Mouse (Mus musculus) heart, adult 2 months (tissue): ENCODE data around the gene Ltbp4. TPM values are rescaled to one million over a fixed set of nuclear protein-coding genes. Genes with fewer than 3 reads are reported as not detected.

Experiments
- DNase-seq, 2 experiments: peaks; one replicate each; pipeline ENCODE4 v3.0.0; 2021
- H3K27ac ChIP-seq: fragments of 200-600 bp; 2 replicates; pipeline ENCODE4 v1.8.1; 2022
- H3K27me3 ChIP-seq: fragments of 200-500 bp; 2 replicates; pipeline ENCODE4 v1.6.1; 2012; ENCODE audit warnings: mild to moderate bottlenecking, low read length, inconsistent platforms, mixed read lengths; ENCODE audit not compliant: control insufficient read depth, insufficient read depth
- H3K36me3 ChIP-seq: fragments of 200-500 bp; 2 replicates; pipeline ENCODE4 v1.6.1; 2012; ENCODE audit warnings: low read length, inconsistent platforms; ENCODE audit not compliant: control insufficient read depth, insufficient read depth
- H3K4me1 ChIP-seq: fragments of 200-500 bp; 2 replicates; pipeline ENCODE4 v1.6.1; 2011; ENCODE audit warnings: low read length; ENCODE audit not compliant: control insufficient read depth, insufficient read depth
- H3K4me3 ChIP-seq: fragments of 200-600 bp; 2 replicates; pipeline ENCODE4 v1.8.1; 2022
- H3K79me2 ChIP-seq: fragments of 200-500 bp; replicated peaks from 2 replicates; pipeline ENCODE4 v1.6.1; 2012; ENCODE audit warnings: mild to moderate bottlenecking, inconsistent platforms, low read length, moderate library complexity, mixed read lengths; ENCODE audit not compliant: control insufficient read depth, insufficient read depth
- H3K9ac ChIP-seq: fragments of 200-500 bp; 2 replicates; pipeline ENCODE4 v1.6.1; 2012; ENCODE audit warnings: low read depth, mild to moderate bottlenecking, control low read depth, inconsistent platforms, low read length, mixed read lengths
- CTCF ChIP-seq: fragments of 200-600 bp; IDR thresholded peaks from 2 replicates; pipeline ENCODE4 v1.8.1; 2022; ENCODE audit warnings: antibody characterized with exemption, mild to moderate bottlenecking, moderate library complexity
- EP300 ChIP-seq: fragments of 200-500 bp; IDR thresholded peaks from 2 replicates; pipeline ENCODE4 v1.6.1; 2011; ENCODE audit warnings: low read depth, low read length, control low read depth; ENCODE audit not compliant: insufficient read depth
- POLR2A ChIP-seq: fragments of 200-500 bp; IDR thresholded peaks from 2 replicates; pipeline ENCODE4 v1.6.1; 2011; ENCODE audit warnings: mild to moderate bottlenecking, low read depth, low read length, control low read depth; ENCODE audit not compliant: insufficient read depth
- WGBS: fragments of 180-500 bp; shearing (Covaris S2); methylation state at CpG from one replicate; pipeline ENCODE4 v1.1.7; 2018; 5-methylcytosine and 5-hydroxymethylcytosine counted together
- intact Hi-C: fragments of 180-260 bp; cut with DNase I; formaldehyde crosslinking; loops from one replicate; pipeline ENCODE4 v1.15.1; 2025
- polyA plus RNA-seq: library from polyadenylated mRNA; depleted of rRNA; stranded (reverse); fragments of >200 nt; gene quantifications from 2 replicates; pipeline ENCODE4 v1.2.3, GENCODE M21; 2012
- total RNA-seq, 2 experiments: library from RNA; stranded (reverse); gene quantifications; 2 replicates each; pipeline ENCODE4 v1.2.3; 2021

Ltbp4 gene
- total and polyA plus RNA-seq, 3 experiments = 187 to 374 (median 221) TPM

GRCm38 (mm10) chr7:27325697-27326096 lies 11.8 kb downstream of the Ltbp4 start:
- TF ChIP-seq CTCF (no peak), POLR2A (0 out of 2 replicates have a peak, but pooled peaks have one; percentile 12), EP300 (no peak)
- peak overlapping the region; percentile 53 for H3K9ac ChIP-seq
- 0 out of 2 replicates have a peak, but pooled peaks cover 2% of the 10 kb centered on the region for H3K27me3 ChIP-seq
- peaks cover 23% of the 10 kb centered on the region for H3K4me1 ChIP-seq
- DNase-seq = peak; percentile 83 to 90
- peak overlapping the region; percentile 67 for H3K27ac ChIP-seq
- H3K4me3 ChIP-seq = peak overlapping the region; percentile 22
- WGBS = 10% methylated on average over 24 of the region's 24 CpGs
- H3K36me3 ChIP-seq = peaks cover 7% of the 10 kb centered on the region
- intact Hi-C loops = loop anchor here (5.0 kb wide), 1 partner anchor 163 kb away; no protein-coding TSS in a partner anchor
- H3K79me2 ChIP-seq = no peaks in the 10 kb centered on the region

DNA sequence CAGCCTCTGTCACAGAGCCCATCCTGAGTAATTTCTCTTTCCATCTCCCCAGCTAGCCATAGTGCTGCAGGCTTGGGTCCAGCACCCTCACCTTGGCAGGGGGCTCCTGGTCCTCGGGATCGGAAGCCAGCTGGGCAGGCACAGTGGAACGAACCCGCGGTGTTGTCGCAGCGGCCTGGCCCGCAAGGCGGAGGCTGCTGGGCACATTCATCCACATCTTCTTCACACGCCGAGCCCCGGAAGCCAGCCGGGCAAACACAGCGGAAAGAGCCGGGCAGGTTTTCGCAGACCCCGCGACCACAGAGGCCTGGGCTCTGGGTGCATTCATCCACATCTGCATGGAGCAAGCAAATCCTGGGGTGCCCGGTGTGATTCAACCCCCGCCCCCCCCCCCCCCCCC lies 12.6 kb downstream of the Ltbp4 start:
- TF ChIP-seq EP300 (no peak), CTCF (no peak), POLR2A (no peak)
- H3K4me3 ChIP-seq = no peak overlapping the region
- intact Hi-C loops = loop anchor here (5.0 kb wide), 1 partner anchor 163 kb away; no protein-coding TSS in a partner anchor
- WGBS = 77% methylated on average over 20 of the region's 20 CpGs
- no peak overlapping the region for H3K27ac ChIP-seq
- H3K79me2 ChIP-seq = no peaks in the 10 kb centered on the region
- peaks cover 7% of the 10 kb centered on the region for H3K36me3 ChIP-seq
- 0 out of 2 replicates have a peak, but pooled peaks cover 2% of the 10 kb centered on the region for H3K27me3 ChIP-seq
- H3K4me1 ChIP-seq = peaks cover 21% of the 10 kb centered on the region
- no peak overlapping the region for H3K9ac ChIP-seq
- no peak for DNase-seq

- Histone ChIP-seq H3K36me3 (peaks cover 7% of the 10 kb centered on the region), H3K79me2 (no peaks in the 10 kb centered on the region), H3K9ac (no peak overlapping the region), H3K4me1 (peaks cover 16% of the 10 kb centered on the region), H3K4me3 (no peak overlapping the region), H3K27me3 (no peaks in the 10 kb centered on the region), H3K27ac (no peak overlapping the region)
- intact Hi-C loops = no loop called here
- TF ChIP-seq CTCF = no peak
- no peak for DNase-seq
- WGBS = 95% methylated on average over 11 of the region's 11 CpGs
Observed at GRCm38 (mm10) chr7:27324161-27324560, 13.3 kb downstream of the Ltbp4 start.

- Histone ChIP-seq H3K27ac (peak overlapping the region; percentile 34), H3K9ac (no peak overlapping the region), H3K27me3 (no peaks in the 10 kb centered on the region), H3K4me3 (no peak overlapping the region), H3K4me1 (peaks cover 10% of the 10 kb centered on the region), H3K36me3 (no peaks in the 10 kb centered on the region), H3K79me2 (no peaks in the 10 kb centered on the region)
- TF ChIP-seq POLR2A (no peak), EP300 (no peak), CTCF (no peak)
- DNase-seq = no peak
- intact Hi-C loops = no loop called here
- 94% methylated on average over 5 of the region's 5 CpGs for WGBS
Observed at GRCm38 (mm10) chr7:27323001-27323400, 14.5 kb downstream of the Ltbp4 start.

DNA sequence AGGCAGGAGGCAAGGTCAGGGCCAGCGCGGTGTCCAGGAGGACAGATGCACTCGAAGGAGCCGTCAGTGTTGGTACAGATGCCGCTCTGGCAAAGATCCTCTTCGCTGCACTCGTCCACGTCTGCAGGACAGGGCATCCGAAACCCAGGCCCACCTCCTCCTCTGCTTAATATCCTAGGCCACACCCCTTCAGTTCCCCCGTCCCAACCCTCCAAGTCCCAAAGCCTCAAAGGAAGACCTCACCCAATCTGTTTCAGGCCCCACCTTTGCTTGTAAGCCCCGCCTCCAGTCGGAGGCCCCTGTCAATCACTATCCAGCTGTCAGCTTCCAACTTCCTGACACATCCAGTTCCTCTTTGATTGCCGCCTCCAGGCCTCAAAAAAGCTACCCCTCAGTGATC lies 15.2 kb downstream of the Ltbp4 start:
- H3K36me3 ChIP-seq = no peaks in the 10 kb centered on the region
- DNase-seq = peak; percentile 58 to 60
- H3K9ac ChIP-seq = peak overlapping the region; percentile 40
- intact Hi-C loops = no loop called here
- peak overlapping the region; percentile 60 for H3K27ac ChIP-seq
- peaks cover 9% of the 10 kb centered on the region for H3K4me1 ChIP-seq
- peak overlapping the region; percentile 20; the same call in 1 of the 2 replicates for H3K4me3 ChIP-seq
- H3K79me2 ChIP-seq = no peaks in the 10 kb centered on the region
- TF ChIP-seq EP300 (no peak), POLR2A (0 out of 2 replicates have a peak, but pooled peaks have one; percentile 19), CTCF (no peak)
- no peaks in the 10 kb centered on the region for H3K27me3 ChIP-seq
- 30% methylated on average over 13 of the region's 13 CpGs for WGBS

GRCm38 (mm10) chr7:27319411-27319810 lies 18.1 kb downstream of the Ltbp4 start:
- 88% methylated on average over 22 of the region's 22 CpGs for WGBS

More at GRCm38 (mm10) chr7:27319411-27319810, 18.1 kb downstream of the Ltbp4 start:
- DNase-seq = no peak
- H3K36me3 ChIP-seq = no peaks in the 10 kb centered on the region
- TF ChIP-seq POLR2A = no peak
- TF ChIP-seq EP300 = no peak
- no peak for TF ChIP-seq CTCF
- no peaks in the 10 kb centered on the region for H3K27me3 ChIP-seq
- no peak overlapping the region for H3K9ac ChIP-seq
- no peak overlapping the region for H3K27ac ChIP-seq
- H3K4me1 ChIP-seq = peaks cover 4% of the 10 kb centered on the region
- H3K79me2 ChIP-seq = no peaks in the 10 kb centered on the region
- intact Hi-C loops = no loop called here
- no peak overlapping the region for H3K4me3 ChIP-seq
